11 mouse cellular contexts compared by ENCODE assay signal in the genomic region with DNA sequence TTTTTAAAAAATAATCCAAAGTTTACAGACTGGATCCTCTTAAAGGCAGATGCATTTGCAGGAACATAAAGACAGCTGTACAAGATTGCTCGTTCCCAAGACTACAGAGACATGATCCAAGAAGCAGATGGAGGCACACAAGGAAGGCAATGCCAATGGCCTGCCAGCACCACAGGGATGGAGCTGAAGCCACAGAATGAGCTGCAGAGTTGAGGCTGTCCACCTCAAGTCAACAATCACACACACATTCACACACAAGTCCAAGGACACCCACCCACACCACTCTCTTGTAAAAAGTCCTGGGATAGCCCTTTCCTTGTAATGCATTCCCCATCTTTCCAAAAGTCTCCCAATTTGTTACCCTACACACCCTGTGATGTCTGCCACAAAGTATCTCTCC. TPM values are rescaled to one million over a fixed set of nuclear protein-coding genes. Genes with fewer than 3 reads are reported as not detected.
A peak's percentile ranks its signal among the peaks of the same experiment; 100 is the strongest.
DNase-seq lines count a peak whose midpoint lies in the region.
"Had no signal": no experiment of that assay in that cellular context is flagged by ENCODE, and none has a peak within 500 bp of the region (broad histone marks: within the 10 kb centered on the region; RNA-seq: fewer than 3 reads in every experiment).

No protein-coding gene starts in this region.

- peak; percentile 54 for DNase-seq in cerebellum, adult 9-11 months
- no peak for DNase-seq in cerebellum, adult 11 months
- peak; percentile 44 for DNase-seq in left cerebral cortex, postnatal 4 days
- DNase-seq in left cerebral cortex, postnatal 36 days (ENCODE audit: low spot score in 2 of 2), result no peak
- DNase-seq in cerebellum, postnatal 14 days, result peak; percentile 67 to 78
- no peak for DNase-seq in urinary bladder, postnatal 25 days (ENCODE audit: low spot score)
- DNase-seq: adrenal gland, postnatal 25 days; forebrain, postnatal 0 days; gastrocnemius, postnatal 14 days; heart, postnatal 10 days; heart, postnatal 4 days had no signal

- intact Hi-C loops in left cerebral cortex, postnatal 4 days (cut with DNase I), result no loop called here
- intact Hi-C loops in left cerebral cortex, postnatal 36 days (cut with DNase I), result no loop called here

RNA-seq across cellular contexts. Expression of gene Gm43951, which starts 3.2 kb away (rescaled TPM):
- 10 to 100 TPM; 11.8 to 12.6 TPM for total RNA-seq in left cerebral cortex, postnatal 4 days (2021)
- 10 to 100 TPM in 1 of 2 experiments, 1 to 10 TPM in 1; 9.1 to 15.4 TPM for total RNA-seq in left cerebral cortex, postnatal 36 days (2021)

RNA-seq across cellular contexts. Expression of gene 4933427D14Rik, which starts 3.8 kb away (rescaled TPM):
- total RNA-seq in left cerebral cortex, postnatal 4 days (2021), result 10 to 100 TPM; 36.3 to 37.6 TPM
- total RNA-seq in left cerebral cortex, postnatal 36 days (2021), result 10 to 100 TPM; 26.1 to 39.9 TPM

RNA-seq across cellular contexts. Expression of gene Txndc17, which starts 3.9 kb away (rescaled TPM):
- 10 to 100 TPM; 54.9 to 61.7 TPM for total RNA-seq in left cerebral cortex, postnatal 4 days (2021)
- 10 to 100 TPM; 31.0 to 31.3 TPM for total RNA-seq in left cerebral cortex, postnatal 36 days (2021)

RNA-seq across cellular contexts. Expression of gene Med31, which starts 12.0 kb away (rescaled TPM):
- total RNA-seq in left cerebral cortex, postnatal 4 days (2021), result 10 to 100 TPM; 13.8 to 14.6 TPM
- 10 to 100 TPM; 15.5 to 16.7 TPM for total RNA-seq in left cerebral cortex, postnatal 36 days (2021)

Comparison
In these comparisons a context has a peak if more than half of its experiments do, and no peak if none do; other contexts are left out.
1. DNase-seq: peak in cerebellum, adult 9-11 months (single experiment), left cerebral cortex, postnatal 4 days (single experiment) and cerebellum, postnatal 14 days (2 of 2); none in cerebellum, adult 11 months (single experiment), left cerebral cortex, postnatal 36 days (0 of 2) and urinary bladder, postnatal 25 days (single experiment).